Mouse (Mus musculus): ENCODE results near the gene Tbl1x.
"Not testable (repeated sequence)": the region's sequence is repeated elsewhere in the genome, so short reads cannot be mapped to it uniquely, and the experiment has no call there.

The Tbl1x gene

GRCm38 (mm10) chrX:77510371-77511300 is at the start of gene Tbl1x:
TSS of gene Tbl1x (plus strand) at chrX:77511013.
- peak; percentile 41 to 45 for DNase-seq (ENCODE audit: low spot score in 2 of 2)

- no peak for DNase-seq (ENCODE audit: low spot score in 2 of 2)
Measured at GRCm38 (mm10) chrX:77469216-77469615, 41.6 kb upstream of the Tbl1x start.

GRCm38 (mm10) chrX:77472858-77473257 is 38.0 kb upstream of the Tbl1x start:
- no peak for DNase-seq (ENCODE audit: low spot score in 2 of 2)

- no peak for DNase-seq (ENCODE audit: low spot score in 2 of 2)
Measured at GRCm38 (mm10) chrX:77473511-77473910, 37.3 kb upstream of the Tbl1x start.

GRCm38 (mm10) chrX:77474551-77474950 is 36.3 kb upstream of the Tbl1x start:
- no peak for DNase-seq (ENCODE audit: low spot score in 2 of 2)

GRCm38 (mm10) chrX:77477526-77477925 is 33.3 kb upstream of the Tbl1x start:
- DNase-seq (ENCODE audit: low spot score in 2 of 2), result no peak

- no peak for DNase-seq (ENCODE audit: low spot score in 2 of 2)
Measured at GRCm38 (mm10) chrX:77487922-77488799, 22.7 kb upstream of the Tbl1x start.

GRCm38 (mm10) chrX:77490127-77490526 is 20.7 kb upstream of the Tbl1x start:
- DNase-seq (ENCODE audit: low spot score in 2 of 2), result no peak

- DNase-seq (ENCODE audit: low spot score in 2 of 2), result peak; percentile 61 to 69
Measured at GRCm38 (mm10) chrX:77509149-77509548, 1.7 kb upstream of the Tbl1x start.

GRCm38 (mm10) chrX:77509776-77510175 is 1.0 kb upstream of the Tbl1x start:
- DNase-seq (ENCODE audit: low spot score in 2 of 2), result peak in 1 of 2 experiments; percentile 18

- DNase-seq (ENCODE audit: low spot score in 2 of 2), result peak in 1 of 2 experiments; percentile 7
Measured at GRCm38 (mm10) chrX:77511301-77511993, 634 bp downstream of the Tbl1x start.

- no peak for DNase-seq (ENCODE audit: low spot score in 2 of 2)
Measured at GRCm38 (mm10) chrX:77511994-77512485, 1.2 kb downstream of the Tbl1x start.

GRCm38 (mm10) chrX:77517274-77518085 is 6.7 kb downstream of the Tbl1x start:
- no peak for DNase-seq (ENCODE audit: low spot score in 2 of 2)

- no peak for DNase-seq (ENCODE audit: low spot score in 2 of 2)
Measured at GRCm38 (mm10) chrX:77518929-77519328, 8.1 kb downstream of the Tbl1x start.

- no peak for DNase-seq (ENCODE audit: low spot score in 2 of 2)
Measured at GRCm38 (mm10) chrX:77522842-77523375, 12.1 kb downstream of the Tbl1x start.

GRCm38 (mm10) chrX:77525179-77525578 is 14.4 kb downstream of the Tbl1x start:
- DNase-seq (ENCODE audit: low spot score in 2 of 2), result no peak

GRCm38 (mm10) chrX:77528401-77528800 is 17.6 kb downstream of the Tbl1x start:
- no peak for DNase-seq (ENCODE audit: low spot score in 2 of 2)

- no peak for DNase-seq (ENCODE audit: low spot score in 2 of 2)
Measured at GRCm38 (mm10) chrX:77530997-77531396, 20.2 kb downstream of the Tbl1x start.

- DNase-seq (ENCODE audit: low spot score in 2 of 2), result no peak
Measured at GRCm38 (mm10) chrX:77533922-77534321, 23.1 kb downstream of the Tbl1x start.

- DNase-seq (ENCODE audit: low spot score in 2 of 2), result not testable (repeated sequence)
Measured at GRCm38 (mm10) chrX:77539770-77540169, 29.0 kb downstream of the Tbl1x start.
